Mouse (Mus musculus) forebrain, embryonic 13.5 days (tissue): Measurements from ENCODE around the gene Ankrd31. TPM values are rescaled to one million over a fixed set of nuclear protein-coding genes. Genes with fewer than 3 reads are reported as not detected.

Source experiments
- polyA plus RNA-seq: library from polyadenylated mRNA; unstranded; fragments of >200 nt; fragmentation: Nextera tagmentation; extraction: Ambion mirVana; gene quantifications from 2 replicates; pipeline ENCODE4 v1.2.1, GENCODE M21; 2015

Ankrd31 gene
- polyA plus RNA-seq, 1 experiment from 2014 or later: not detected

Other genes starting within 250 kb of the Ankrd31 start
- gene Polk, start 205.7 kb upstream of the Ankrd31 start, polyA plus RNA-seq: 6.0 and 6.1 TPM in 2 replicates
- 6.4 and 7.8 TPM in 2 replicates for gene Col4a3bp, start 205.7 kb upstream of the Ankrd31 start, polyA plus RNA-seq
- 143 and 168 TPM in 2 replicates for gene Hmgcr, start 77.3 kb upstream of the Ankrd31 start, polyA plus RNA-seq
- 0.03 and 0.06 TPM in 2 replicates for gene Gcnt4, start 176.4 kb downstream of the Ankrd31 start, polyA plus RNA-seq